Mouse (Mus musculus) heart, adult 8-10 months (tissue): ENCODE measurements around the gene Nr1h2. TPM values are rescaled to one million over a fixed set of nuclear protein-coding genes. Genes with fewer than 3 reads are reported as not detected.
A peak's percentile ranks its signal among the peaks of the same experiment; 100 is the strongest.

Experiments used
- DNase-seq: peaks from one replicate; pipeline ENCODE4 v3.0.0; 2022; ENCODE audit warnings: low spot score
- total RNA-seq, 4 experiments: library from RNA; stranded (reverse); gene quantifications; 2 replicates each; pipeline ENCODE4 v1.2.4; 2022

Gene Nr1h2
- total RNA-seq, result 10 to 100 TPM; 42.6 to 56.6 (median 45.5) TPM

DNA sequence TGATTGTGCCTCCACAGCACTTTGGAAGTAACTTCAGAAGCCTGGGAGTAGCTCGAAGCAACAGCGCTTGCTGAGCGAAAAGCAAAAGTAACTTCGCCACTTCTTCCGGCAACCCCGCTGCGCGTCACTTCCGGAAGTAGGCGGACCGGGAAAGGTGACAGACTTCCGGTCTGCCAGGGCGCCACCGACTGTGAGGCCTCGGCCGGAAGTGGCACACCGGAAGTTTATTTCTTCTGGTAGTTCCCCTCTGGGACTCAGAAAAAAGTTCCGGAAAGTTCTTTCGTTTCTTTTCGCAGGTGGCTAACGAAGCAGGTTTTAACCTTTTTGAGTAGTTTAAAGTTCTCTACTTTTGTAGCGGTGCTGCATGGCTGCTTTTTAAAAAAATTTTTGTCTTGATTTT, at the start of gene Nr1h2:
TSS of gene Nr1h2 (minus strand) at position 126 of the 400 bp plus-strand sequence.
- DNase-seq, result peak; percentile 96

DNA sequence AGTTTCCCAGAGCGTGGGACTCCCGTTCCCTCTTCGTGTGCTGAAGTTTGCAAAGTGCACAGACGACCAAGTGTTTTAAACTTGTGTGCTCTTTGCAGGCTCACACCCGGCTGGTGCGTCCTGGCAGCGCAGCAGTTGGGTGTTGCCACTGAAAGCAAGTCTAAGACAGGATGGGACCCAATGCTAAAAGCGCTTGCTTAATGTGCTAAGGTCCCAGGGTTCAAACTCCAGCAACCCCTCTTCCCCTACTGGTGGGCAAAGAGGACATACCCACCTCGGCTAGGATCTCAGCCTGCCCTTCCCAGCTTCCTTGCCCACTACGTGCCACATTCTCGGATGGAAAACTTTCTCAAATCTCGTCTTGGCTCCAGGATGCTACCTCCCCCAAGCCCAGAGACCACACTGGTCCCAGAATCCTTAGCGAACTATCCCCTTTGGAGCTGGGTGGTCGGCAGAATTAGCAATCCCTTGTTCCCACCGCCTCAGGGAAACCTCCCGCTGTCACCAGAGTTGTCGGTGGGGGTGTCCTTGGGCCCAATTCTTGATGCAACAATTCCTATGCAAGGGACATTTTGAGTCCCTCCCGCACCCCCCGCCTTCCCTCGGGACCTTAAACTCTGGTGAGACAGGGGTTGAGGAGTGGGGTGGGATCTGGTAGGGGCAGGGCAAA, 49.6 kb upstream of the Nr1h2 start:
- DNase-seq, result no peak

DNA sequence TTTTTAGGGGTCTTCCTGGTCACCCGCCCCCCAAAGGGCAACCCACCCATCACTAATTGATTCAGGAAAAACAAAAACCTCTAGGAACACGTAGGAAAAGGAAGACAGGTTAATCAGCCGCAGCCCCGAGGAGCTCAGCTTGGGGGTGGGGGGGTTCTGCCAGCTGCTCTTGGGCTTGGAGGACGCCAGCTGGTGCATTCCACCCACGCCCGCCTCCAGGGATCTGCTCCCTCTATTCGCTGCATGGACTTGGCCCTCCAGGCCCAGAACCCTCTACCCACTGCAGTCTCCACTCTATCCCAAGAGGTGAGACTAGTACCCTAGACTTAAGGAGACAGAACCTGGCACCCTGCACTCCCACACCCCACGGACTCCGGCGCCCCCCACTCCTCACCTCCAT, 48.7 kb upstream of the Nr1h2 start:
- DNase-seq, result no peak

DNA sequence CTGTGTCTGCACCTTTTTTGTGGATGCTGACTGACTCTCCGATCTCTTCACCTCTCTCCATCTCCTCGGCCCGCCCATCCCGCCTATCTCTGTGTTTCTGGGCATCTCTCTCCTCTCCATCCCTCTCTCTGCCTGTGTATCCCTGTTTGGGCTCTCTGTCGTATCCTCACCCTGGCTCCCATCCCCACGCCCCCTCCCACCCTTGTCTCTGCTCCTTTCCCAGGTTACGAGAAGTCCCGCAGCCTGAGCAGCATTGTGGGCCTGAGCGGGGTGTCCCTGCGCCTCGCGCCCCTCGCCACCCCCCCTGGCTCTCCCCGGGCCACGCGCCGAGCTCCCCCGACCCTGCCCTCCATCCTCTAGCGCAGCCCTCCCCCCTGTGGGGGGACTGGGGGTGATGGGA, 47.9 kb upstream of the Nr1h2 start:
- no peak for DNase-seq

DNA sequence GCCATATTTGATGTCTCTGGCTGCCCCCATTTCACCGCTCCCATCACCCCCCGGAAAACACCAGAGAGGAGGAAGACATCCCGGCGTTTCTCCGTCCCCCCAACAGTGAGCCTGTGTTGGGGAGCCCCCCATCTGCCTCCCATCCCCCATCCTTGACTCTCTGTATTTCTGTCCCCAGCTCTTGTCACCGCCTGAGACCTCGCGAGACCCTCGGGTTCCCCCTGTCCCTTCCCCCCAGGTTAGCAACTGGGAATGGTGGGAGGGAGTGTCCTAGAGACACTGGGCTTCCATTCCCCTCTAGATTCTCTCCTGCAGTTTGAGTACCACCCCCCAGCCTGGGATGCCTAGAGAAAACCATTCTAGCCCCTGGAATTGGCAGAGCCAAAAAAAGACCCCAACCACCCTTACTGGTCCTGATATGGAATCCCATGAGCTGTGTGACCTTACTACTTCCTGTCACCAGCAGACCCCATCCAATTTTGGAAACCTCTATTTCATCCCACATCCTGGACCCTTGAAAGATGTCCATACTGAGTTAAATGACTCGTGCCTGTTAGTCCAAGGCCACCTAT, 47.0 kb upstream of the Nr1h2 start:
- no peak for DNase-seq

DNA sequence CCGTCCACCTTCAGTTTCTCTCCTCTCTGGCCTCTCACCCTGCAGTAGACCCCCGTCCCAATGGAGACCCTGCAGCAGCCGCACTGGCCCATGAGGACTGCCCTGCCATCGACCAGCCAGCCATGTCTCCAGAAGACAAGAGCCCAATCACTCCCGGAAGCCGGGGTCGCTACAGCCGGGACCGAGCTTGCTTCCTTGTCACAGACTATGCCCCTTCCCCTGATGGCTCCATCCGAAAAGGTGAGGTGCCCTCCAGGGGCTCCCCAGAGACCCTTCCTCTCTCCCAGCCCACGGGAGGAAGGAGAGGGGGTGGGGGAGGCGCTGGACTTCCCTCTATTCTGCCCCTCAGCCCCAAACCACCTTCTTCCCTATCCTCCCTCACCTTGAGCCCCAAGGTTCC, 44.6 kb upstream of the Nr1h2 start:
- no peak for DNase-seq

DNA sequence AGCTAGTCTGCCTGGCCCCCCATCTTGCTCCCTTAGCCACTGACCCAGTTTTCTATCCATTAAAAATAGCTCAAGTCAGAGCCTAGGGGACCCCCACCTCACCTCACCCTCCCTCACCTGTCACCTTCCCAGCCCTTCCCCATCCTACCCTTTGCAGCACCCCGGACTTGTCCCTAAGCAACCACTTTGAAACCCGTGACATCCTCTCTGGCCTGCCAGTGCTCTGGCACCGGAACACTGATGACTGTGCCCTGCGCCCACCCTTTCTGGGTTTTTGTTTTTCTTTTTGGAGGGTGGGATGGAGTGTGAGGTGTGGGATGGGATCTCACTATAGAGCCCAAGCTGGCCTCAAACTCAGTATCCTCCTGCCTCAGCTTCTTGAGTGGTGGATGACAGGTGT, 43.9 kb upstream of the Nr1h2 start:
- no peak for DNase-seq

DNA sequence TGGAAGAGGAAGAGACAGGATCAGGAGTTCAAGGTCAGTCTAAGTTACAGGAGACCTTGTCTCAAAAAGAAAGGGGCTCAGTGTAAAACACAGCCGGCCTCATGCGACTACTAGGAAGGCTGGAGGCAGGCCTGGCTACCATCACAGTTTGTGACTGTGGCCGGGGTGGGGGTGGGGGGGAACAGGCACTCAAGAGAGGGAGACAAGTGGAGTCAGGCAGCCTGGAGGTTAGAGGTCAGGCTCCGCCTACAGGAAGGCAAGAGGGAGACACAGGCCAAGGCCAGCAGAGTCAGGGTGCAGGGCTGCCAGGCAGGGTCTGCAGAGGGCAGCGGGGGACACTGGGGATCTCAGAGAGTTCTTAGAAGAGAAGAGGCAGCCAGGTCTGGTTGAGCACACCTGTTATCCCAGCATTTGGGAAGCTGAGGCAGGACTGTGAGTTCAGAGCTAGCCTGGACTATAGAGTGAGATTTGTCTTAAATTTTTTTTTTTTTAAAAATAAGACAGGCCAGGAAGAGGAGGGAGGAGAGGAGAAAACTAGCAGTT, 43.3 kb upstream of the Nr1h2 start:
- DNase-seq, result no peak

DNA sequence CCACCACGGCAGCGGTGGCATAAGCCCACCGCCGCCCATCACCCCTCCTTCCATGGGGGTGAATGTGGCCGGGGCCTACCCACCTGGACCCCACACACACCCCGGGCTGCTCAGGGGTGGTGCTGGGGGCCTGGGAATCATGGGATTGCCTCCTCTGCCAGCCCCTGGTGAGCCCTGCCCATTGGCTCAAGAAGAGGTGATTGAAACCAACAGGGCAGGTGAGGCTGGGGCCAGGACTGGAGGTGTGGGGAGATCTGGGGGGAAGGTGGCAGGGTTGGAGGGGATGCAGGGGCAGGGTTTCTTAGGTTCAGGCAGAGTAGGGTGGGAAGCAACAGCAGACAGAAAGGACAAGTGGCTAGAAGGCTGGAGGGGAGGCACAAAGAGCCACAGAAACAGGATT, 42.3 kb upstream of the Nr1h2 start:
- DNase-seq, result no peak

DNA sequence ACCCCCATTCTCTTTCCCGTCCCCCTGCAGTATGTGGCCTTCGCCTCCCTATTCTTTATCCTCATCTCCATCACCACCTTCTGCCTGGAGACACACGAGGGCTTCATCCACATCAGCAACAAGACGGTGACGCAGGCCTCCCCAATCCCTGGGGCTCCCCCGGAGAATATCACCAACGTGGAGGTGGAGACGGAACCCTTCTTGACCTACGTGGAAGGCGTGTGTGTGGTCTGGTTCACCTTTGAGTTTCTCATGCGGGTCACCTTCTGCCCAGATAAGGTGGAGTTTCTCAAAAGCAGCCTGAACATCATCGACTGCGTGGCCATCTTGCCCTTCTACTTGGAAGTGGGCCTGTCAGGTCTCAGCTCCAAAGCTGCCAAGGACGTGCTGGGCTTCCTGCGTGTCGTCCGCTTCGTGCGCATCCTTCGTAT, 41.4 kb upstream of the Nr1h2 start:
- no peak for DNase-seq

DNA sequence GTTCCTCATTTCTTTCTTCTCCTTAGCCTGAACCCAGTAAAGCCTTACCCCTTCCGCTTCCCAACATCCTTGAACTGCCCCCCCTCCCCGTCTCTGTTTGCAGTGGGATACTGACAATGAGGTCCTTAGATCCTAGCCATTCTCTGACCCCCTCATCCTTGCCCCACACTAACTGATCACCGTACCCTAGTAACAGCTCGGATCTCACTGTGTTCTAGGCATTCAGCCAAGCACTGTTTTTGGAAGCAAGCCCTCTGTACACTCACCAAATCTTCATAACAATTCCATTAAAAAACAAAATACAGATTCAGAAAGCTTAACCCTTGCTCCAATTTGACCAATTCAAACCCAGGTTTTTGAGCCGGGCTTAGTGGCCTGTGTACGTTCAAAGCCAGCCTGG, 40.5 kb upstream of the Nr1h2 start:
- DNase-seq, result peak; percentile 12

DNA sequence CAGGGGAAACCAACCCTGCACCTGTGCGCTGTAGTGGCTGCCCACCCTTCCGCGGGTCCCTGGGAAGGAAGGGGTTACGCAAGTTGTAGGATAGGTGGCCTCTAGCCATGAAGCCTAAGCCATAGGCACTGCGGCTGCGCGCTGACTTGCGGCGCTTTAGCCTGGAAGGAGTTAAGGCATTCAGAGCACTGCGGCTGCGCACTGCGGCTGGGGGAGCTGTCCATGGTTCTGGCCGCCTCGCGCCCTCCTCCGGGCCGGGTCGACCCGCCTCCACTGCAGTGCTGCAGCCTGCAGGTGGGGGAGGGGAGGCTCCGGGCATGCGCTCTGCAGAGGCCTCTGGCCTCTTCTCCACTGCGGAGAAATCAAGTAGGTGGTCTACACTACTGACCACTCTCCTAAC, 40.0 kb upstream of the Nr1h2 start:
- peak; percentile 45 for DNase-seq

DNA sequence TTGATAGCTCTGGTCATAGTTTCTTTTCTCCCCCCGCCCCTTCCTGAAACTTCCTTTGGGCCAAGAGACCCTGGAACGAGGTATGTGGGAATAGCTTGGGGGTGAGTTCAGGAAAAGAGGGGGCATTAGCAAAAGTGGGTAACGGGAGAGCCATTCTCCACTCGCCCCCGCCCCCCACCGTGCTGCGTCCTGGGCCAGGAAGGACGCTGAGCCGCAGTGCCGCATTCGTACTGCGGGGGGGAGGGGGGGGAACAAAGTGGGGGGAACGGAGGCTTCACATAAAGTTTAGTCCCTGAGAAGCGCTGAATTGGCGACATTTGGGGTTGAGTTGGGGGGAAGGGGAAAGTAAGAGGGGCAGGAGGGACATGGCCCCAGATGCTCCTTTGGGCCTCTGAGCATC, 39.3 kb upstream of the Nr1h2 start:
- no peak for DNase-seq

DNA sequence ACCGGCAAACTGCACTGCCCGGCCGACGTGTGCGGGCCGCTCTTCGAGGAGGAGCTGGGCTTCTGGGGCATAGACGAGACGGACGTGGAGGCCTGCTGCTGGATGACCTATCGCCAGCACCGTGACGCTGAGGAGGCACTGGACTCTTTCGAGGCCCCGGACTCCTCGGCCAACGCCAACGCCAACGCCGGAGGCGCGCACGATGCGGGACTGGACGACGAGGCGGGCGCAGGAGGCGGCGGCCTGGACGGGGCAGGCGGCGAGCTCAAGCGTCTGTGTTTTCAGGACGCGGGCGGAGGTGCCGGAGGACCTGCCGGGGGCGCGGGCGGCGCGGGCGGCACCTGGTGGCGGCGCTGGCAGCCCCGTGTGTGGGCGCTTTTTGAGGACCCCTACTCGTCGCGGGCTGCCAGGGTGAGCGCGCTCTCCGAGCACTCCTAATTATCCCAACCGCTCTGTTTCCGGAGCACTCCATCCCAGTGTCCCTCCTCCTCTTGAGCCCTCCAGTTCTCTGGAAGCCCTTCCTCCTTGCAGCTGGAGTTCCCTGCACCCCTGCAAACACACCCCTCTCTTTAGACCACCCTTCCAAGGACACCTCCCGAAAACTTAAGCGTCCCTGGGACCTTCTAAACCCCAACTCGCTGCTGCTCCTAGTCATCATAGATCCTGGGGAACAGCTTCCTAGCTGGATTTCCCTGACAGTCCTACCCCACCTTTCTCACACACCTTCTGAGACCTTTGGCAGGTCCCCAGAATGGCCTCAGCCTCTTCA, 37.8 kb upstream of the Nr1h2 start:
- DNase-seq, result no peak

DNA sequence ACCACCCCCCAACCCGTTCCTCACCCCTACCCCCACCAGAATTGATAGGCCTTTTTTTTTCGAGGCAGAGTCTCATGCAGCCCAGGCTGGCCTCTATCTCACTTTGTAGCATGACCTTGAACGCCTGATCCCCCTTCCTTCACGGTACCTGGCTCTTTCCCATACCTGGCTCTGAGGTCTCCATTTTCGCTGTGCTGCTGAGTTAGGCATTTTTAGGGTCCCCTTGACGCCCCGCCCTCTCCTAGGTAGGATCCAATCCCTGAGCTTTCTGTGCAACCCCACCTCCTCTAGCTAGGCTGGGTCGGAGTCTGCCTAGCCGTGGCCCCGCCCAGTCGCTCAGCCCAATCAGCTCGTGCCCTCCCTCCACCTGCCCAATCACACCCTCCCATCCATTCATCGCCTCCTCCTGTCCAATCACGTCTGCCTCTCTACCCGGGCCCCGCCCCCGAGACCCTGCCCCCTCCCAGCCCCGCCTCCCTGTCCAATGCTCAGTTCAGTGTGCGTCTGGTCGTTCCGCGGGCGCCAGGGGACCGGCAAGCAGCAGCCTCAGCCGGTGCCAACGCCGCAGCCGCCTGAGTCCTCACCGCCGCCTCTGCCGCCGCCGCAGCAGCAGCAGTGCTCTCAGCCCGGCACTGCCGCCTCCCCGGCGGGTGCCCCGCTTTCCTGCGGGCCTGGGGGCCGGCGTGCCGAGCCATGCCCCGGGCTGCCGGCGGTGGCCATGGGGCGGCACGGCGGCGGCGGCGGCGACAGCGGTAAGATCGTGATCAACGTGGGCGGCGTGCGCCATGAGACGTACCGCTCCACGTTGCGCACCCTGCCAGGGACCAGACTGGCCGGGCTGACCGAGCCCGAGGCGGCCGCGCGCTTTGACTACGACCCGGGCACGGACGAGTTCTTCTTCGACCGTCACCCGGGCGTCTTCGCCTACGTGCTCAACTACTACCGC, 36.9 kb upstream of the Nr1h2 start, which contains the start of gene Kcnc3:
TSS of gene Kcnc3 (plus strand) at position 263 of the 946 bp plus-strand sequence.
- DNase-seq, result peak; percentile 60

DNA sequence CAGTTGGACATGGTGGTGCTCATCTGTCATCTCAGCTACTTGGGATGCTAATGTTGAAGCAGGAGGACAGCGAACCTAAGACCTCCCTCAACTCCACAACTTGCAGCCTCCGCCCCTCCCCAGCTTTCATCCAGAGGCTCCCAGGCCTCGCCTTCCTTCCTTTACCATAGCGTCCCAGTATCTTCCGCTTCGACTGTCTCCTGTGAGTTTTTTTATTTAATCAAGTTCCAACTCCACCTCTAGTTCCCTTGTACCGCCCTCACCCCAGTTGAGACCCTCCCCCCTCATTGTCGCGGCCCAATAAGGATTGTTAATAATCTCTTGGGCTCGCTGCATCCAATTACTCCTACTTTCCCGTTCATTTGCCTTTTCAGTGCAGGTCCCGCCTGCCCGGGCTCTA, 36.2 kb upstream of the Nr1h2 start:
- no peak for DNase-seq

DNA sequence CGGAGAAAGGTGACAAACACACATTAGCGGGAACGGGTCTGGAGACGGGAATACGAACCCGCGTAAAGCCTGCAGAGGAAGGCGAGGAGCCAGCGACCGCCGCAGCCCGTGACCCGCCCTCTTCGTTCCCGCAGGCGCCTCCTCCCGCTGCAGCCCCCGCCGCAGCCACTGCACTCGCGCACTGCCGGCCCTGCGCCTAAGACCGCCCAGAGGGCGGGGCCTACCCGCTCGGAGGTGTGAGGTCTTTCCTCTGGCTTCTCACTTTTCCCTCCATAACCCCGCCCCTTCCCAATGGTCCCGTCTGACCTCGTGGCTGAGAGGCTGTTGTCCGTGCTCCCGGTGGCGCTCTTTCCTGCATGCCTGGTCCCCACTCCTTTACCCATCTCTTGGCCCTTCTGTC, 35.4 kb upstream of the Nr1h2 start:
- DNase-seq, result peak; percentile 31

DNA sequence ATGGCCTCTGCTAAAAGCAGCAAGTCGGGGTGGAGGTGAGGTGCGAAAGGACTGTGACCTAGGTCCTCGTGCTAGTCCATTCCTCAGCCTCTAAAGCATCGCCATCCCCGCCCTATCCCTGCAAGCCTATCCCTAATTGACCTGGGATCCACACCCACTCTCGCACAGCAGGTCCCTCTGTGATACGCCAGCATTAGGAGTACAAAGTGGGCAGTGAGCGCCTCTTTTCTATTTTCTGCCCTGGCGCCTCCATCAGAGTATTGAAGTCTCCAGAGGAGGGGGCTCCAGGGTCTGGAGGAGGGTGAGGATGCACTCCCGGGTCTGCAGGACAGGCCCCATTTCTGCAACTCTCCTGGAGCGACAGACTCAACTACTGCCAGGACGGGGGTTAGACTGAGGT, 34.6 kb upstream of the Nr1h2 start:
- DNase-seq, result no peak

DNA sequence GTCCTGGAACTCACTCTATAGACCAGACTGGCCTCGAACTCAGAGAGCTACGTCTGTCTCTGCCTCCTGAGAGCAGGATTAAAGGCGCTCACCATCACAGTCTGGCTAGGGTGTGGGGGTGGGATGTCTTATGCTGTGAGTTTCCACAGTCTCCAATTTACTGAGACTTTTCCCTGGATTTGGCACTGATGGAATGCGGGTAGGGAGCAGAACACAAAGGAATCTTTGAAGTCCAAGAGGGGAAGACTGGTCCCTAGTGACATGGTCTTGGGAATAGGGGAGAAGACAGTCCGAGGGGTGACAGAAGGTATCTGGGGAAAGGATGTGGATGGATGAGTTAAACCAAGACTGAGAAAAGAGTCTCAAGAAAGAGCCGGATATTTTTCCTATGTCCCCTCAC, 33.9 kb upstream of the Nr1h2 start:
- DNase-seq, result no peak

DNA sequence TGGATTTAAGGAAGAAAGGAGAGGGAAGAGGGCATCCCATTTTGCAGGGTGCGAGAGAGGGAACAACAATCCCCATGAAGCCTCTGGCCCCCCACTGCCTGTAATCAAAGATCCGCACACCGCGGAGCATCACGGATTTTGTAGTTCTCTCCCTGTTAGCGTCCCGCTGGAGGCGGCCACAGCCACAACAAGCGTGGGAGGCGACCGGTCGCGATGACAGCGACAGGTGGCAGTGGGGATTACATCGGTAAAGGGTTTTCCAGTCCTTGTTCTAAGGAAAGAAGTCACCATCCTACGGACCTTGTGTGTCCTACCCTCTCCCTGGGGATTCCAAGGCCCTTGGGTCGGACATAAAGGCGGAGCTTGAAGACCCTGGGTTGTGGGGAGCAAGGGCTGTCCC, 33.2 kb upstream of the Nr1h2 start:
- no peak for DNase-seq

DNA sequence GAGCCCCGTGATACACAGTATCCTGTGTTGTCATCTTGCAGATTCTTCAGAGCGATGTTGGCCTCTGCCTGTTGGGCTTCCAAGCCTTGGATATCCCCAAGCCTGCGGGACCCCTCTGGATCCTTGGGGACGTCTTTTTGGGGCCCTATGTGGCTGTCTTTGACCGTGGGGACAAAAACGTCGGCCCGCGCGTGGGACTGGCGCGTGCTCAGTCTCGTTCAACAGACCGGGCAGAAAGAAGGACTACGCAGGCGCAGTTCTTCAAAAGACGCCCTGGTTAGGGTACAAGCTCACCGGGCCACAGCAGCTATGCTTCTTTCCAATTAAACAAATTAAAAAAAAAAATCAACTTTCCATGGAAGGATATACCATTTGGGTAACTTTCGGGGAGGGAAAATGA, 32.8 kb upstream of the Nr1h2 start:
- no peak for DNase-seq

DNA sequence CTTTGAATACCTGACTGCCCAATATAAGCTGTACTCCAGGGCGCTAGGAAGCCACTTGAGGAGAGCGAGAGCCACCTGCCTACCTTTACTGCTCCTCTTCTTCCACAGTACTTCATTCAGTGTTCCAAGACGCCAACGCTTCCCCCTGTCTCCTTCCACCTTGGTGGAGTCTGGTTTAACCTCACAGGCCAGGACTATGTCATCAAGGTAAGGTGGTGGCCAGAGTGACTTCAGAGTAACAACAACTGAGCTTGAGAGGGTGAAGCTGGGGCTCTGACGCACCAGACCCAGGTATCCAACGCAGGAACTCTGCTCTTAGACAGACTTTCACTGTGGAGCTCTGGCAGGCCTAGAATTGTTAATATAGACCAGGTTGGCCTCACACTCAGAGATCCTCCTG, 31.9 kb upstream of the Nr1h2 start:
- no peak for DNase-seq
